Mouse (Mus musculus) cortical plate, adult 2 months (tissue): Measurements from ENCODE around the gene Tesc.

Experiments used
- CTCF ChIP-seq: fragments of 200-500 bp; IDR thresholded peaks from 2 replicates; pipeline ENCODE4 v1.5.1; 2011; ENCODE audit warnings: mild to moderate bottlenecking, control low read depth, low read length; ENCODE audit not compliant: insufficient read depth; ENCODE audit errors: extremely low read depth
- POLR2A ChIP-seq: fragments of 200-500 bp; IDR thresholded peaks from 2 replicates; pipeline ENCODE4 v1.6.1; 2011; ENCODE audit warnings: mild to moderate bottlenecking, low read length, control low read depth; ENCODE audit not compliant: insufficient read depth; ENCODE audit errors: extremely low read depth

- TF ChIP-seq CTCF (no peak), POLR2A (no peak)
Observed at GRCm38 (mm10) chr5:118085313-118085712, 57.8 kb downstream of the Tesc start.
